Mouse (Mus musculus) heart, embryonic 13.5 days (tissue): ENCODE measurements at regions not wholly inside any gene's neighbourhood (a gene's known extent, or its start where the extent isn't known, plus 50 kb on each side); places are given as distances from the start of the nearest gene placed in this dataset.

Experiments used
- ATAC-seq: fragments of 200-750 bp; cut with Nextera tagmentation; 2 replicates; pipeline ENCODE4 v1.8.0; 2017; ENCODE audit warnings: moderate TSS enrichment; ENCODE audit not compliant: insufficient number of reproducible peaks, low FRiP score, low TSS enrichment; ENCODE audit errors: extremely low read depth
- H3K27ac ChIP-seq: fragments of 300-500 bp; sonication (generic); replicated peaks from 2 replicates; pipeline ENCODE4 v1.5.1; 2015; ENCODE audit warnings: moderate library complexity, mild to moderate bottlenecking, inconsistent platforms
- H3K27me3 ChIP-seq: fragments of 300-500 bp; sonication (generic); replicated peaks from 2 replicates; pipeline ENCODE4 v1.6.1; 2015; ENCODE audit warnings: mild to moderate bottlenecking, inconsistent platforms
- H3K36me3 ChIP-seq: fragments of 300-500 bp; sonication (generic); 2 replicates; pipeline ENCODE4 v1.6.1; 2015; ENCODE audit warnings: mild to moderate bottlenecking, inconsistent platforms
- H3K4me1 ChIP-seq: fragments of 300-500 bp; sonication (generic); 2 replicates; pipeline ENCODE4 v1.6.1; 2015; ENCODE audit warnings: inconsistent platforms
- H3K4me2 ChIP-seq: fragments of 300-500 bp; sonication (generic); 2 replicates; pipeline ENCODE4 v1.6.1; 2015; ENCODE audit warnings: inconsistent platforms, mild to moderate bottlenecking, moderate library complexity
- H3K4me3 ChIP-seq: fragments of 300-500 bp; sonication (generic); 2 replicates; pipeline ENCODE4 v1.5.1; 2015; ENCODE audit warnings: moderate library complexity, mild to moderate bottlenecking, inconsistent platforms
- H3K9ac ChIP-seq: fragments of 300-500 bp; sonication (generic); 2 replicates; pipeline ENCODE4 v1.6.1; 2015; ENCODE audit warnings: inconsistent platforms, mild to moderate bottlenecking, moderate library complexity
- H3K9me3 ChIP-seq: fragments of 300-500 bp; sonication (generic); 2 replicates; pipeline ENCODE4 v1.6.1; 2016; ENCODE audit warnings: inconsistent platforms
- WGBS: fragments of 180-500 bp; shearing (Covaris S2); methylation state at CpG from one replicate; pipeline ENCODE4 v1.1.7; 2015; ENCODE audit warnings: mixed read lengths; 5-methylcytosine and 5-hydroxymethylcytosine counted together

- ATAC-seq, result no peak
- Histone ChIP-seq H3K9me3 (peaks cover 8% of the 10 kb centered on the region; the same call in 1 of the 2 replicates), H3K4me2 (no peak overlapping the region), H3K27ac (no peak overlapping the region), H3K27me3 (peaks cover 19% of the 10 kb centered on the region; the same call in 1 of the 2 replicates), H3K4me3 (no peak overlapping the region), H3K4me1 (0 out of 2 replicates have a peak, but pooled peaks cover 2% of the 10 kb centered on the region), H3K9ac (no peak overlapping the region), H3K36me3 (no peaks in the 10 kb centered on the region)
- 25% methylated on average over 5 of the region's 5 CpGs for WGBS
Measured at GRCm38 (mm10) chr9:46557781-46558180, 238.0 kb upstream of the 4931429L15Rik start.

- Histone ChIP-seq H3K9ac (no peak overlapping the region), H3K9me3 (peaks cover 8% of the 10 kb centered on the region; the same call in 1 of the 2 replicates), H3K27ac (no peak overlapping the region), H3K27me3 (peaks cover 20% of the 10 kb centered on the region), H3K4me2 (no peak overlapping the region), H3K4me1 (0 out of 2 replicates have a peak, but pooled peaks cover 2% of the 10 kb centered on the region), H3K36me3 (no peaks in the 10 kb centered on the region), H3K4me3 (no peak overlapping the region)
- WGBS, result 39% methylated on average over 6 of the region's 6 CpGs
- no peak for ATAC-seq
Measured at GRCm38 (mm10) chr9:46555156-46555555, 235.4 kb upstream of the 4931429L15Rik start.

GRCm38 (mm10) chr9:46554586-46555152 is 234.9 kb upstream of the 4931429L15Rik start:
- Histone ChIP-seq H3K9me3 (peaks cover 8% of the 10 kb centered on the region; the same call in 1 of the 2 replicates), H3K27me3 (peaks cover 20% of the 10 kb centered on the region), H3K4me2 (no peak overlapping the region), H3K9ac (no peak overlapping the region), H3K27ac (no peak overlapping the region), H3K4me1 (0 out of 2 replicates have a peak, but pooled peaks cover 2% of the 10 kb centered on the region), H3K4me3 (no peak overlapping the region), H3K36me3 (no peaks in the 10 kb centered on the region)
- ATAC-seq, result no peak
- 47% methylated on average over 6 of the region's 6 CpGs for WGBS

- no peak overlapping the region for H3K4me3 ChIP-seq
- 0 out of 2 replicates have a peak, but pooled peaks cover 2% of the 10 kb centered on the region for H3K4me1 ChIP-seq
- WGBS, result 48% methylated on average over 4 of the region's 4 CpGs
- no peaks in the 10 kb centered on the region for H3K36me3 ChIP-seq
- H3K27ac ChIP-seq, result no peak overlapping the region
- no peak overlapping the region for H3K4me2 ChIP-seq
- no peak for ATAC-seq
- H3K9ac ChIP-seq, result no peak overlapping the region
- H3K27me3 ChIP-seq, result peaks cover 6% of the 10 kb centered on the region
- no peaks in the 10 kb centered on the region for H3K9me3 ChIP-seq
Measured at GRCm38 (mm10) chr9:46549416-46549815, 229.6 kb upstream of the 4931429L15Rik start.

- H3K9me3 ChIP-seq, result no peaks in the 10 kb centered on the region
- 0 out of 2 replicates have a peak, but pooled peaks cover 2% of the 10 kb centered on the region for H3K4me1 ChIP-seq
- ATAC-seq, result no peak
- no peaks in the 10 kb centered on the region for H3K27me3 ChIP-seq
- WGBS, result 69% methylated on average over 3 of the region's 3 CpGs
- H3K27ac ChIP-seq, result no peak overlapping the region
- no peak overlapping the region for H3K4me2 ChIP-seq
- no peak overlapping the region for H3K4me3 ChIP-seq
- no peak overlapping the region for H3K9ac ChIP-seq
- H3K36me3 ChIP-seq, result no peaks in the 10 kb centered on the region
Measured at GRCm38 (mm10) chr9:46544326-46544725, 224.5 kb upstream of the 4931429L15Rik start.

GRCm38 (mm10) chr9:46541001-46541400 is 221.2 kb upstream of the 4931429L15Rik start:
- Histone ChIP-seq H3K4me2 (no peak overlapping the region), H3K4me3 (no peak overlapping the region), H3K4me1 (0 out of 2 replicates have a peak, but pooled peaks cover 2% of the 10 kb centered on the region), H3K36me3 (no peaks in the 10 kb centered on the region), H3K27me3 (0 out of 2 replicates have a peak, but pooled peaks cover 4% of the 10 kb centered on the region), H3K9ac (no peak overlapping the region), H3K27ac (no peak overlapping the region), H3K9me3 (no peaks in the 10 kb centered on the region)
- 58% methylated on average over 2 of the region's 2 CpGs for WGBS
- no peak for ATAC-seq

GRCm38 (mm10) chr9:46538616-46539015 is 218.8 kb upstream of the 4931429L15Rik start:
- H3K4me2 ChIP-seq, result no peak overlapping the region
- 0 out of 2 replicates have a peak, but pooled peaks cover 2% of the 10 kb centered on the region for H3K4me1 ChIP-seq
- 0 out of 2 replicates have a peak, but pooled peaks cover 4% of the 10 kb centered on the region for H3K27me3 ChIP-seq
- H3K9ac ChIP-seq, result no peak overlapping the region
- WGBS, result 65% methylated on average over 4 of the region's 4 CpGs
- no peaks in the 10 kb centered on the region; the same call in 1 of the 2 replicates for H3K9me3 ChIP-seq
- no peaks in the 10 kb centered on the region for H3K36me3 ChIP-seq
- H3K27ac ChIP-seq, result no peak overlapping the region
- H3K4me3 ChIP-seq, result no peak overlapping the region
- ATAC-seq, result no peak

GRCm38 (mm10) chr9:46516401-46517130 is 196.8 kb upstream of the 4931429L15Rik start:
- no peak overlapping the region for H3K9ac ChIP-seq
- H3K4me2 ChIP-seq, result no peak overlapping the region
- no peaks in the 10 kb centered on the region for H3K4me1 ChIP-seq
- peaks cover 9% of the 10 kb centered on the region for H3K27me3 ChIP-seq
- H3K4me3 ChIP-seq, result no peak overlapping the region
- no peaks in the 10 kb centered on the region for H3K36me3 ChIP-seq
- H3K27ac ChIP-seq, result no peak overlapping the region
- H3K9me3 ChIP-seq, result peaks cover 10% of the 10 kb centered on the region; the same call in 1 of the 2 replicates
- WGBS, result 77% methylated on average over 20 of the region's 20 CpGs
- no peak for ATAC-seq

GRCm38 (mm10) chr9:46512276-46513051 is 192.7 kb upstream of the 4931429L15Rik start:
- Histone ChIP-seq H3K9ac (no peak overlapping the region), H3K36me3 (no peaks in the 10 kb centered on the region), H3K4me2 (no peak overlapping the region), H3K27me3 (peaks cover 28% of the 10 kb centered on the region), H3K9me3 (no peaks in the 10 kb centered on the region), H3K27ac (no peak overlapping the region), H3K4me3 (no peak overlapping the region), H3K4me1 (0 out of 2 replicates have a peak, but pooled peaks cover 4% of the 10 kb centered on the region)
- 56% methylated on average over 6 of the region's 6 CpGs for WGBS
- ATAC-seq, result no peak

- 44% methylated on average over 6 of the region's 6 CpGs for WGBS
- no peaks in the 10 kb centered on the region for H3K36me3 ChIP-seq
Measured at GRCm38 (mm10) chr9:46511307-46511706, 191.5 kb upstream of the 4931429L15Rik start.

GRCm38 (mm10) chr9:46509896-46510295 is 190.1 kb upstream of the 4931429L15Rik start:
- H3K27me3 ChIP-seq, result peaks cover 27% of the 10 kb centered on the region
- H3K9ac ChIP-seq, result no peak overlapping the region
- ATAC-seq, result no peak
- H3K4me3 ChIP-seq, result no peak overlapping the region
- no peak overlapping the region for H3K4me2 ChIP-seq
- H3K36me3 ChIP-seq, result no peaks in the 10 kb centered on the region
- no peaks in the 10 kb centered on the region for H3K9me3 ChIP-seq
- 61% methylated on average over 5 of the region's 5 CpGs for WGBS
- no peak overlapping the region for H3K27ac ChIP-seq
- 0 out of 2 replicates have a peak, but pooled peaks cover 4% of the 10 kb centered on the region for H3K4me1 ChIP-seq

More at GRCm38 (mm10) chr9:46511307-46511706, 191.5 kb upstream of the 4931429L15Rik start:
- no peak overlapping the region for H3K4me2 ChIP-seq
- peaks cover 28% of the 10 kb centered on the region for H3K27me3 ChIP-seq
- no peak for ATAC-seq
- H3K9ac ChIP-seq, result no peak overlapping the region
- no peaks in the 10 kb centered on the region for H3K9me3 ChIP-seq
- H3K27ac ChIP-seq, result no peak overlapping the region
- H3K4me3 ChIP-seq, result no peak overlapping the region
- H3K4me1 ChIP-seq, result 0 out of 2 replicates have a peak, but pooled peaks cover 4% of the 10 kb centered on the region
